Mouse (Mus musculus) hindbrain, postnatal 0 days (tissue): ENCODE results near the gene Sfxn3. TPM values are rescaled to one million over a fixed set of nuclear protein-coding genes. Genes with fewer than 3 reads are reported as not detected.

Experiments
- ATAC-seq: fragments of 200-750 bp; cut with Nextera tagmentation; 2 replicates; pipeline ENCODE4 v1.8.0; 2017; ENCODE audit warnings: mild to moderate bottlenecking, moderate TSS enrichment, moderate library complexity
- DNase-seq: peaks from one replicate; pipeline ENCODE4 v3.0.0-alpha.2; 2015; ENCODE audit warnings: low spot score
- H3K27ac ChIP-seq: fragments of 300-500 bp; sonication (generic); 2 replicates; pipeline ENCODE4 v1.5.1; 2014; ENCODE audit warnings: mild to moderate bottlenecking
- H3K27me3 ChIP-seq: fragments of 300-500 bp; sonication (generic); 2 replicates; pipeline ENCODE4 v1.6.1; 2014; ENCODE audit warnings: low read length, mixed read lengths; ENCODE audit not compliant: insufficient read depth
- H3K36me3 ChIP-seq: fragments of 300-500 bp; sonication (generic); 2 replicates; pipeline ENCODE4 v1.6.1; 2014; ENCODE audit warnings: low read length, mixed read lengths; ENCODE audit not compliant: insufficient read depth
- H3K4me1 ChIP-seq: fragments of 300-500 bp; sonication (generic); 2 replicates; pipeline ENCODE4 v1.6.1; 2014; ENCODE audit warnings: antibody characterized with exemption, low read length, mixed read lengths; ENCODE audit not compliant: insufficient read depth
- H3K4me2 ChIP-seq: fragments of 300-500 bp; sonication (generic); 2 replicates; pipeline ENCODE4 v1.6.1; 2014; ENCODE audit warnings: low read depth, mild to moderate bottlenecking, low read length, moderate library complexity, mixed read lengths
- H3K4me3 ChIP-seq: fragments of 300-500 bp; sonication (generic); 2 replicates; pipeline ENCODE4 v1.5.1; 2014; ENCODE audit warnings: low read length
- H3K9ac ChIP-seq: fragments of 300-500 bp; sonication (generic); replicated peaks from 2 replicates; pipeline ENCODE4 v1.6.1; 2014; ENCODE audit warnings: mild to moderate bottlenecking, low read length, moderate library complexity, mixed read lengths
- H3K9me3 ChIP-seq: fragments of 300-500 bp; sonication (generic); 2 replicates; pipeline ENCODE4 v1.6.1; 2016; ENCODE audit warnings: low read length, mixed read lengths
- CTCF ChIP-seq: IDR thresholded peaks from 2 replicates; pipeline ENCODE4 v1.5.1; 2016; ENCODE audit warnings: antibody characterized with exemption, control low read depth, low read depth
- WGBS: fragments of 180-500 bp; shearing (Covaris S2); extraction: QIAGEN DNeasy Blood & Tissue Kit; methylation state at CpG from one replicate; pipeline ENCODE4 v1.1.7; 2014; 5-methylcytosine and 5-hydroxymethylcytosine counted together
- polyA plus RNA-seq: library from polyadenylated mRNA; unstranded; fragments of >200 nt; fragmentation: Nextera tagmentation; extraction: Ambion mirVana; gene quantifications from 2 replicates; pipeline ENCODE4 v1.2.1, GENCODE M21; 2015
- total RNA-seq: library from RNA; depleted of rRNA; stranded (reverse); fragments of >200 nt; gene quantifications from 2 replicates; pipeline ENCODE4 v1.2.3, GENCODE M21; 2014

The Sfxn3 gene
- total and polyA plus RNA-seq, 2 experiments from 2014 or later: 63.9 to 77.3 TPM

GRCm38 (mm10) chr19:45017216-45017771 lies 30.0 kb upstream of the Sfxn3 start:
- DNase-seq: peak; percentile 92
- under 1% methylated on average over 23 of the region's 27 CpGs for WGBS
- H3K36me3 ChIP-seq: no peaks in the 10 kb centered on the region; the same call in 1 of the 2 replicates
- peak overlapping the region; percentile 93 for H3K27ac ChIP-seq
- peak overlapping the region; percentile 75 for H3K9ac ChIP-seq
- H3K27me3 ChIP-seq: no peaks in the 10 kb centered on the region; the same call in 1 of the 2 replicates
- peak overlapping the region; percentile 69 for H3K4me3 ChIP-seq
- TF ChIP-seq CTCF: peak; percentile 69
- peaks cover 31% of the 10 kb centered on the region for H3K4me1 ChIP-seq
- peak overlapping the region; percentile 83 for H3K4me2 ChIP-seq
- H3K9me3 ChIP-seq: no peaks in the 10 kb centered on the region
- ATAC-seq: peak; percentile 73

GRCm38 (mm10) chr19:45017909-45018308 lies 29.4 kb upstream of the Sfxn3 start:
- Histone ChIP-seq H3K9ac (peak overlapping the region; percentile 75), H3K27ac (peak overlapping the region; percentile 93), H3K27me3 (no peaks in the 10 kb centered on the region; the same call in 1 of the 2 replicates), H3K4me3 (peak overlapping the region; percentile 69), H3K4me1 (peaks cover 31% of the 10 kb centered on the region), H3K9me3 (no peaks in the 10 kb centered on the region), H3K36me3 (no peaks in the 10 kb centered on the region; the same call in 1 of the 2 replicates), H3K4me2 (peak overlapping the region; percentile 83)
- peak; percentile 92 for DNase-seq
- under 1% methylated on average over 45 of the region's 48 CpGs for WGBS
- peak; percentile 79 for ATAC-seq
- TF ChIP-seq CTCF: no peak

- Histone ChIP-seq H3K4me1 (peaks cover 31% of the 10 kb centered on the region), H3K9me3 (no peaks in the 10 kb centered on the region), H3K9ac (peak overlapping the region; percentile 75), H3K36me3 (peaks cover under 1% of the 10 kb centered on the region; the same call in 1 of the 2 replicates), H3K27ac (peak overlapping the region; percentile 93), H3K27me3 (no peaks in the 10 kb centered on the region; the same call in 1 of the 2 replicates), H3K4me2 (peak overlapping the region; percentile 83), H3K4me3 (peak overlapping the region; percentile 69)
- ATAC-seq (peak; percentile 5; the same call in 1 of the 2 replicates), DNase-seq (peak; percentile 46)
- TF ChIP-seq CTCF: no peak
- WGBS: under 1% methylated on average over 11 of the region's 13 CpGs
Observed at GRCm38 (mm10) chr19:45018351-45018831, 28.9 kb upstream of the Sfxn3 start.

- H3K4me1 ChIP-seq: peaks cover 27% of the 10 kb centered on the region
- H3K36me3 ChIP-seq: peaks cover 6% of the 10 kb centered on the region; the same call in 1 of the 2 replicates
- DNase-seq (no peak), ATAC-seq (no peak)
- H3K27me3 ChIP-seq: no peaks in the 10 kb centered on the region
- H3K9me3 ChIP-seq: no peaks in the 10 kb centered on the region
- no peak overlapping the region for H3K27ac ChIP-seq
- no peak overlapping the region for H3K4me3 ChIP-seq
- peak overlapping the region; percentile 17; the same call in 1 of the 2 replicates for H3K4me2 ChIP-seq
- WGBS: 64% methylated on average over 6 of the region's 6 CpGs
- H3K9ac ChIP-seq: no peak overlapping the region
- TF ChIP-seq CTCF: no peak
Observed at GRCm38 (mm10) chr19:45020348-45020747, 27.0 kb upstream of the Sfxn3 start.

GRCm38 (mm10) chr19:45021362-45021761 lies 25.9 kb upstream of the Sfxn3 start:
- WGBS: 89% methylated on average over 15 of the region's 15 CpGs

GRCm38 (mm10) chr19:45023993-45024392 lies 23.3 kb upstream of the Sfxn3 start:
- Histone ChIP-seq H3K4me1 (peaks cover 4% of the 10 kb centered on the region), H3K9ac (no peak overlapping the region), H3K4me2 (no peak overlapping the region), H3K27ac (no peak overlapping the region), H3K36me3 (peaks cover 21% of the 10 kb centered on the region), H3K4me3 (no peak overlapping the region), H3K27me3 (no peaks in the 10 kb centered on the region), H3K9me3 (no peaks in the 10 kb centered on the region)
- ATAC-seq (no peak), DNase-seq (no peak)
- TF ChIP-seq CTCF: no peak
- WGBS: 85% methylated on average over 11 of the region's 11 CpGs

More at GRCm38 (mm10) chr19:45021362-45021761, 25.9 kb upstream of the Sfxn3 start:
- H3K4me3 ChIP-seq: no peak overlapping the region
- no peaks in the 10 kb centered on the region for H3K27me3 ChIP-seq
- TF ChIP-seq CTCF: no peak
- ATAC-seq: no peak
- H3K36me3 ChIP-seq: peaks cover 17% of the 10 kb centered on the region
- no peaks in the 10 kb centered on the region for H3K9me3 ChIP-seq
- no peak overlapping the region for H3K4me2 ChIP-seq
- H3K9ac ChIP-seq: peak overlapping the region; percentile 28; the same call in 1 of the 2 replicates
- no peak for DNase-seq
- H3K4me1 ChIP-seq: peaks cover 17% of the 10 kb centered on the region
- no peak overlapping the region for H3K27ac ChIP-seq

GRCm38 (mm10) chr19:45024775-45025174 lies 22.5 kb upstream of the Sfxn3 start:
- ATAC-seq: no peak
- no peak overlapping the region for H3K27ac ChIP-seq
- no peak overlapping the region for H3K9ac ChIP-seq
- H3K4me2 ChIP-seq: no peak overlapping the region
- no peaks in the 10 kb centered on the region; the same call in 1 of the 2 replicates for H3K4me1 ChIP-seq
- H3K4me3 ChIP-seq: no peak overlapping the region
- DNase-seq: no peak
- no peaks in the 10 kb centered on the region for H3K27me3 ChIP-seq
- peaks cover 21% of the 10 kb centered on the region for H3K36me3 ChIP-seq
- 79% methylated on average over 20 of the region's 20 CpGs for WGBS
- no peak for TF ChIP-seq CTCF
- no peaks in the 10 kb centered on the region for H3K9me3 ChIP-seq
